Mouse (Mus musculus) spleen, adult 12 weeks (tissue): ENCODE measurements around the gene Zbtb42.
A peak's percentile ranks its signal among the peaks of the same experiment; 100 is the strongest.

Source experiments
- DNase-seq: peaks from one replicate; pipeline ENCODE4 v3.0.0; 2022; ENCODE audit warnings: low spot score

The Zbtb42 gene

DNA sequence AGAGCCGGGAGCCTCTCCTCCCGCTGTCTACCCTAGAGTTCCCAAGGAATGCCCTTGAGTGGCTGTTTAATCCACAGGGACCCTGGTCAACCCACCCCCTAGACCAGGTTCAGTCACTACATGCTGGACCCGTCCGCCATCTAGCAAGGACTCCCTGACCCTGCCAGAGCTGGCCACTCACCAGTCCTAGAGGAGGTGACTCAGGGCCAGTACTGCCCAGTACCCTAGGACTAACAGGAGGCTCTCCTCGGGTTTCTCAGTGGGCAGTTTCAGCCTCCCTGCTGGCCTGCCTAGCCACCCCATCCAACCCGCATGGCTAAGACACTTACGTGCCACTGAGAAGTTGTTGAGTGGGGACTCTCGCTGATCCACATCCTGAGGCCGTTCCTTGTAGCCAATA is 16.8 kb upstream of the Zbtb42 start:
- DNase-seq: no peak

DNA sequence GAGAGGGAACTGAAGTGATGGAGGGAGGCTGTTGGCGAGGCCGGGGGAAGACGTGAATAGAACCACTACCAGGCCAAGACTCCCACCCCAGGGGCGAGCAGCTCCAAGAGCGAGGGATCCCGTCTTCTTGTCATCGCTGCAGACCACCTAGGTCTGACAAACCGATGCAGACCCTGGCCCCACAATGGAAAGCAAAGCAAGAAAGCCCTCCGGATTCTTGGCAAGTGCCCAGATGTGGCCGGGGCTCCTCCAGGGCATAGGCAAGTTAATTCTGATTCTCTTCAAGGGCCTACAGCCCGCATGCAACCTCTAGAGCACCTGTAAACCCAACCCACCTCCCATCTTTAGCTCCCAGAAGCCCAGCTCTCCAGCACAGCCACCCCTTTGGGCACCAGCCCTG is 15.3 kb upstream of the Zbtb42 start:
- DNase-seq: no peak

DNA sequence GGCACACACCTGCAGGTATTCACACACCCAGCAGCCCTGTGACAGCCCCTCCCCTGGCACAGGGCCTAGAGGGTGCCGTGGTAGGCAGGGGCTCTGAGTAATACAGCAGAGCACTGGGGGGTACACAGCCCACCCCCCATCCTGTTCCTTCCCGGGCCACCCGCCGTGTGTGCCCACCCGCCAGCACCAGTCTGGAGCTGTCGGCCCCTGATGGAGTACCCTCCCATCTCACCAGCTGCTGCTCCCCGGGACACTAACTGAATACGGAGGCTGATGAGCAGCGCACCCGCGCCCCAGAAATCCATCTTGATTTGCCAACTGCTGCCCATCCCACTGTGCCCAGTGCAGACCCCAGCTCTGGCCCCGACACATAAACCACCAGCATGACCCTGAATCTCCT is 14.9 kb upstream of the Zbtb42 start:
- DNase-seq: no peak

- DNase-seq: no peak
Measured at GRCm38 (mm10) chr12:112664124-112664523, 14.5 kb upstream of the Zbtb42 start.

- DNase-seq: no peak
Measured at GRCm38 (mm10) chr12:112664656-112665055, 14.0 kb upstream of the Zbtb42 start.

DNA sequence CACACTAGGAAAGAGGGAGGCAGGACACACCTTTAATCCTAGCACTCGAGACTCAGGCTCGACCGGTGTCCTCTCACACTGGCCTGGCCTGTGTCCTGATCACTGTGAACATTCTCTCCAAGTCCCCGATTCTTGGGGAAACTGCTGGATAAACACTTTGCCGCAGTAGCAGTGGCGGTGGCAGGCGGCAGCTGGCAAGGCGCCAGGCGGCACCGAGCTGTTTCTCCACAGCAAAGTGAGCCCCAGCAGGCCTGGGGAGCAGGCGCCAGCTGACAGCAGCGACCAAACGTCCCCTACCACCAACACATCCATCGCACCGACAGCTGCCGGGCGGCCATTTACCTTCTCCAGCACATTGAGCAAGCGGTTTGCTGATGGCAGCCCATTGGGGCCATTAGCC is 13.2 kb upstream of the Zbtb42 start:
- no peak for DNase-seq

DNA sequence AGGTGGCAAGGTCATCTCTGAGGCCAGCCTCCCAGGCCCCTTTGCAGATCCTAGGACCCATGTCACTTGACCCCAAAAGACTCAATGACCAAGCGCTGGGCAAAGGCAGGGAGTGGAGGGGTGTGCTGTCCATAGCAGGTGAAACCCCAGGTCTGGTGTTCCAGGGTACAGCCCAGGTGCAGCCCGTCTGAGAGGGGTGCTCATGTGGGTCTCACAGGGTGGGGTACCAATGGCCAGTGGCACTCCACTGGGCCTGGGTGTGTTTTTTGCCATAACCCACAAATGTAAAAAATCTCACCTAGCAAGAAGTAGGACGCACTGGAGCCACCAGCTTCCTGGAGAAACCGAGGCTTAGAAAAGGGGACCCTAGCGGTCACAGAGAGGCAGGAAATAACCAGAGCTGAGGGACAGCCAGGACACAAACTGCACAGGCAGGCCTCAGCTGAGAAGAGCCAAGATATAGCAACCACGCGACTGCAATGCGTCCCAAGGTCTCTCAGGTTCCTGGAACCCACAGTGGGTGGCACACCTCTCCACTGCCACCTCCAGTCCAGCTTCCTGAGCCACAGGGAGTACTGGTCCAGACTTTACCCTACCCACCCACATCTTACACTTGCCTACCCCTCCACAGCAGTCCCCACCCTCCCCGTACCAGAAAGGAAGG is 12.6 kb upstream of the Zbtb42 start:
- DNase-seq: no peak

- no peak for DNase-seq
Measured at GRCm38 (mm10) chr12:112667619-112668297, 10.9 kb upstream of the Zbtb42 start.

DNA sequence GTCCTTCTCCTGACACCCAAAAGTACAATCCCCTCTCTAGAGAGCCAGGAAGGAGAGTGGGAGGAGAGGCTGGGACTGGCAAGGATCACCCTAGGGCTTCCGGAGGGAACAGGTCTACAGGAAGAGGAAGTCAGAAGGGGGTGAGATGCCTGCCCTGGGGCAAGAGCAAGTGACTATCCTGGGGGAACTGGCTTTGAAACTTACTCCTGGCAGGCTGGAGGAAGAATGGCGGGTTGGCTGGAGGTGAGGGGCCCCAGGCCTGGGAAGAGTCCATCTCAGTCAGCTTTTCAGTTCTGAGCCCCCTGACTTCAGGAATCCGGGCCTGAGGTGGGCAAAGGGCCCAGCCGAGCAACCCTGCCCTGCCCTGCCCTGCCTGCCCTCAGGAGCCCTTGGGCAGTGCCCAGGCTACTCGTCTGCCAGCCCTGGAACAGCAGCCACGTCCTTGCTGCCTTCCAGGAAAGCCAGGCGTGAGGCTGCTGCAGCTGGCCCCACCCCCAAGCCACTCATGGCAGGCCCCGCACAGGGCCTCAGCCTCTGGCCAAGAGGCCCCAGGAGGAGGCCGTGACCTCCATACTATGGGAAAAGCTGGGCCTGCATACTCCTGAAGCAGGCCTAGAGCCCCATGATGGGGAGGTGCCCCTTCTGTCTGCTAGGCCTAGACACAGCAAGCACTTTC is 7.8 kb upstream of the Zbtb42 start:
- DNase-seq: no peak

GRCm38 (mm10) chr12:112671891-112672290 is 6.7 kb upstream of the Zbtb42 start:
- no peak for DNase-seq

DNA sequence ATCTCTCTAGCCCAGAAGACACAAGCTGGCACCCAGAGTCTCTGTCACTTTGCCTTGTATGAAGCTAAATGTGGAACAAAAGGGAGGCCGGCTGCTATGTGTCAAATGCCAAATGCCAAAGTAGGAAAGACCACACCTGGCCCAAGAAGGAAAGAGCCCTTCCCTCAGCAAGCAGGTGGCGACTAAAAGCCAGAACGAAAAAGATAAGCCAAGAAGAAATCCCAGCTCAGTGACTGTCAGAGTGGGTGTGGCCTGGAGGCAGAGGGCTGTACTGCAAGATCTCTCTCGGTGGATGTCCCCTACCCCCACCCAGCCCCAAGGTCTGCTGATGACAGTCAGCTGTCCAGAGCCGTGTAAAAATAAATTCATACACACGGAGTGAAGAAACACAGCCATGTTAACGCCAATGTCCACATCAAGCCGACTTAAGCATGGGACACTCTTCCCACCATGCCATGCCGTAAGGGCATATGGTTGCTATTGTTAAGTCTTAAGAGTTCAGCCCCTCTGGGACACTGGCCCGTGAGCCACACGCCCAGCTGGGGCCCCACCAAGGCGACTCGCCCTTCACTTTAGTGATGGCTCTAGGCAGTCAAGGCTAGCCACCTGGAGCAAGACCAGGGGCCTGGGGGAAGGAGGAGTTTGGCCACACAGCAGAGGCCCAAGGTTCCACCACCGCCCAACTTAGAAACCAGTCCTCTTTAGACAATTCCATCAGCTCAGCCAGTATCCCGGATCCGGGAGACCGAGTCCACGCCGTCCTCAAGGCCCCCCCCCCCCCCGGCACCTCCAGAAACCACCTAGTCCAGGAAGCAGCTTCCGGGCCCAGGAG is 5.7 kb upstream of the Zbtb42 start:
- no peak for DNase-seq

GRCm38 (mm10) chr12:112673576-112674091 is 5.0 kb upstream of the Zbtb42 start:
- no peak for DNase-seq

DNA sequence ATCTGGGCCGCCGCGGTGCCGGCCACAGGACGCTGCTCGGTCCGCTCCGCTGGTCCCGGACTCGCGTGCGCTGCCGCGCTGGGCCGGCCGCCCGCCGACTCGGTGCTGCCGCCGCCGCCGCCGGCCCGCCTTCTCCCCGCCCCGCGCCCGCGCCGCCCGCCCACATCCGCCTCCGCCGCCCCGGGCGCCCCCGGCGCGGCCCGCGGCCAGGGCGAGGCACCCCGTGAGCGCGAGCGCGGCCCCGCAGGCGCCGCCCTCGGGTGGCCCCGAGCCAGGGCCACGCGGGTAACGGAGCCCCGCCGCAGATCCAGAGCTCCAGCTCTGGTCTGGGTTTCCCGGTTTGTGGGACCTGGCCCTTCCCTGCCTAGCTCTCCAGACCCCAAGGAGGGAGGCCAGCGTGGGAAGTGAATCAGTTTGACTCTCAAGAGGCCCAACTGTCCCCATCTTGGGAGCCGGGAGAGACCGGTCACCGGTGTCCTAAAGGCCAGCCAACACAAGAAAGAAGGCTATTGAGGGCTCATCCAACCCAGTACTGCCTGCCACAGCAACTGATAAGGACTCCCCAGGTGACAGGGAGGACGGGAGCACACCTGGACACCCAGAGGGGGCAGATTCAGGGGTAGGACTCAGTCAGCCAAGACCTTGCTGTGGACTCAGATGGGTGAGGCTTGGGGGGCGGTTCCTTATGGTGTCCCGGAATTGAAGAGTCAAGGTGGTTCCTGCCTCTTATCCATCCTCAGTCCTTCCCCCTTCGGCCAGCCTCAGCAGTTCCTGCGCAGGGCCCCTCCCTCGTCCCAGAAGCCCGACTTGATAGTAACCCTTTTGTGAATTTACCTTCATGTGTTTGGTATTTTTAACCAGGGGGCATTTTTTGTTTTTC is 4.3 kb upstream of the Zbtb42 start, which contains the start of gene Akt1:
Akt1 (minus strand) TSS at position 753 of the 880 bp plus-strand sequence.
- peak; percentile 47 for DNase-seq

- DNase-seq: peak; percentile 72
Measured at GRCm38 (mm10) chr12:112675245-112676035, 3.2 kb upstream of the Zbtb42 start.

DNA sequence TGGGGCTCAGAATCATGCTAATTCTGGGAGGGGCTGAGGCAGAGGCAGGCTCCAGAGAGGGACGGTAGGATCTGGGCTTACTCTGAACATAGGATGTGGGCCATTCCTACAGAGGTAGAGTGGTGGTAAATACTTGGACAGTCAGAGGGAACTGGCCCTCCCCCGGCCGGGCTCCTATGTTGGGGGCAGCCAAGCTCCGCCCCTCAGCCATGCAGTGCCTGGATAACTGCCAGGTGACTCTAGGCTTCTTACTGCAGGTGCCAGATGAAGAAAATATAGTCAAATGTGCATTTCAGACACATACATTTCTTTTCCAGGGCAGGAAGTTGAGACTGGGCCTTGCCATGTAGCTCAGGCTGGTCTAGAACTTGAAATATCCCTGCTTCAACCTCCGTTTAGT is 1.6 kb upstream of the Zbtb42 start:
- DNase-seq: no peak

DNA sequence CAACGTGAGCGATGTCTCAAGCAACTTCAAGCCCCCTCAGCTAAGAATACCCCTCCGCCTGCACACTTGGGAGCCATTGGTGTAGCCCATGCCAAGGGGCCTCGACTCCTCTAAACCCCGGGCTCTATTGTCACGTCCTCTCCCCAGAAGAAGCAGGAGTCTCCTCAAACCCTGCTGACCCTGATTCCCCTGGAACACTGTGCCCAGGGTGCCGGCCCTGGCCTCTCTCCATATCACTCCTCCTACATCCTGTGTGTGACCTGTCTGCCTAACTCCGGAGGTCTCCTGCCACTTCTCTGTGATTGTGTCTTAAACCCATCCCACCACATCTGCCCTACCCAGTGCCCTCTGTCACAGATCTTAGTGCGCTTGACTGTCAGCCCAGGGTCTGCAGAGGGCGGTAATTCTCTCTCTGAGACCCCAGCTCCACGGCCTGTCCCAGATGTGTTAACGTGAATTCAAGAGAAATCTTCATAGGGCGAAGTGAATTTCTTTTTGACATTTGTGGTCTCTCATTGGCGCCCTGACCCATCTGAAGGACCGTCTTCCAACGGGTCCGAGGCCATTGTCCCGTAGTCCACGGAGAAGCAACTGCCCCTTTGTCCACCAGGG is 579 bp upstream of the Zbtb42 start:
- no peak for DNase-seq

DNA sequence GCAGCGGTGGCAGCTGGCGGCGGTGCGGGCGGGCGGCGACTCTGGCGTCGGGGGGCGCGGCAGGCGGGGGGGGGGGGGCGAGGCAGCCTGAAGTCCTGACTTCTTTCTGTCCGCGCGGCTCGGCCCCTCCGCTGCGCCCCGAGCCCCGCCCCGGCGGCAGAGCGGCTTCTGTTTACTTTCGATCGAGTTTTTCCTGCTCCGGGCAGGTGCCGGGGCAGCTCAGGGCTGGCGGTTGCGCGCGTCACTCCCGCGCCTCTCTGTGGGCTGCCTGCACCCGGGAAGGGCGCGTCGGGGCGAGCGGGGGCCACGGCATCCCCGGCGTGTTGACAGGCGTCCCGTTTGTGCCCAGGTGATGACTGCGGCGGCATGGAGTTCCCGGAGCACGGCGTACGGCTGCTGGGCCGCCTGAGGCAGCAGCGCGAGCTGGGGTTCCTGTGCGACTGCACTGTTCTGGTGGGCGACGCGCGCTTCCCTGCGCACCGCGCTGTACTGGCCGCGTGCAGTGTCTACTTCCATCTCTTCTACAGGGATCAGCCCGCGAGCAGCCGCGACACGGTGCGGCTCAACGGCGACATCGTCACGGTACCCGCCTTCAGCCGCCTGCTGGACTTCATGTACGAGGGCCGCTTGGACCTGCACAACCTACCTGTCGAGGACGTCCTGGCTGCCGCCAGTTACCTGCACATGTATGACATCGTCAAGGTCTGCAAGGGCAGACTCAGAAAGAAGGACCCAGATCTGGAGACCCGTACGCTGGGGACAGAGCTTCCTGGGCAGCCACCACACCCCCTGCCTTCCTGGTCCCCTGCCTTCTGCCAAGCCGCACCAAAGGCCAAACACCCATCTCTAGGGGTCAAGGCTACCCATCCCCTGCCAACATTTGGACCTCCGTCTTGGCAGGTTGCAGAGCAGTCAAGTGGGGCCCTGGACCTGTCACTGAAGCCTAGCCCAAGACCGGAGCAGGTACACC is 684 bp downstream of the Zbtb42 start:
- DNase-seq: no peak

DNA sequence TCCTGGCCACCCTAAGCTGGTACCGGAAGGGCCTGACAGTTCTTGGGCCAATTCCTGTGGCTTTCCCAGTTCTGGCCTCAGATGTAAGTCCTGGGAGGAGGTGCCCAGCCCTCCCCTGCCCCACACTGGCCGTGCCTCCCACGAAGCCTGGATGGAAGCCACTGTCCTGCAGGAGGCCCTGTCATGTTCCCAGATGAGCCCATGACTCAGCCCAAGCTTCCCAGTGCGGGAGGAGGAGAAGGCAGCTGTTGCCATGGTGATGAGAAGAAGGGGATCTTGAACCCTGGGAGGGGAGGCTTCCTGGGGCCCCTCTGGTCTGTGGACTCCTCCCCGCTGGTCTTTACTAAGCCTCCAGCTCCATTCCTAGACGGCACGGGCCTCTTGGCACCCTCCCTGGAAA is 4.7 kb downstream of the Zbtb42 start:
- no peak for DNase-seq

DNA sequence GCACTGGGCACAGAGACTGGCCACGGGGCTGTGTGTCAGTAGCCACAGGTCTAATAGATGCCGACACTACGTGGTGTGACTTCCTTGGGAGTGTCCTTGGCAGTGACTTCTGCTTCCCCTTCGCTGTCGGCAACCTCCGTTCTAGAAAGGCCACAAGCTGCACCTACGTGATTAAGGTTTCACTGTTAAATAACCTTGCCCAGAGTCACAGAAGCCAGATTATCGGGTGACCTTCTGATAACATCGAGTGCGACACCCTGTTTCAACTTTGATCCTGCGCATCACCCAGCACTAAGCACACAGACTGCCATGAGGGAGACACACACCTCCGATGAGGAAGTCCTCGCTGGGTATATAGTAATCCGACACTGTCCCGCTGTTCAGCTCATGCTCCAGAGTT is 9.8 kb downstream of the Zbtb42 start:
- no peak for DNase-seq
